Mouse (Mus musculus) ES-CJ7 (cell line): ENCODE data around the gene Sox4.

ENCODE experiments used
- DNase-seq: peaks from one replicate; pipeline ENCODE4 v3.0.0; 2011; ENCODE audit warnings: low read depth, low spot score

The Sox4 gene

GRCm38 (mm10) chr13:28953581-28953991 lies at the start of gene Sox4:
Gene Sox4, minus strand, starts transcription at chr13:28953713.
- DNase-seq = peak; percentile 91

DNA sequence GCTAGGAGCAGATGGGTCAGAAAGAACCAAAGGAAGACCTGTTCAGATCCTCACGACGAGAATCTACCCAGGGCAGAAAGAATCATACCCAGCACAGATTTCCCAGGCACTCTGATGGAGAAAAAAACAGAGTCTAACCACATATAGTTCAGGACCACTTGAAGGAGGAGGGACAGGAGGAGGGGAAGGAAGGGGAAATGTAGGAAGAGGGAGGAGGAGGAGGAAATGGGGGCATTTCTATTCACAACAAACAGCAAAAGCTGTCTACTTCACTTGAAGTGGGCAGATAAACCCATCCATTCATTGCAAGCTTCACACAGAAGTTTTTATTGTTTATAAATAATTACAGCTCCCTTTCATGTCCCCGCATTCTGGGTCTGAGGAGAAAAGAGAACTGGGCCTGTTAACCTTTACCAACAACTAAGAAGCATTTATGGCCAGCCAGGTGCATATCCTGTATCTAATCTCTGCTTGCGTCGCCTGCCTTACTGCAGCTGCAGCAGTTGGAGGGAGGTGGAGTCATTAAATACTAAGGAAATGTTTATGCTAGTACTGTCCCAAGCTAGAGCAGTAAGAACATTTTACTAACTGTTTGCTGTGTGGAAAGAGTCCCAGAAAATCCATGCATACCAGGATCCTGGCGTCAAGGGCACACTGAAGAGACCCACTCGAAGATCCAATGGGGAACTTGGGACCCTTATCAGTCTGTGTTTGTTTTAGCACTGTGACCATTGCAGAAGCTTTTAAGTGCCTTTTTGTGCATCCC lies 38.6 kb upstream of the Sox4 start:
- DNase-seq = no peak

- peak; percentile 76 for DNase-seq
Observed at GRCm38 (mm10) chr13:28988751-28989703, 35.5 kb upstream of the Sox4 start.

DNA sequence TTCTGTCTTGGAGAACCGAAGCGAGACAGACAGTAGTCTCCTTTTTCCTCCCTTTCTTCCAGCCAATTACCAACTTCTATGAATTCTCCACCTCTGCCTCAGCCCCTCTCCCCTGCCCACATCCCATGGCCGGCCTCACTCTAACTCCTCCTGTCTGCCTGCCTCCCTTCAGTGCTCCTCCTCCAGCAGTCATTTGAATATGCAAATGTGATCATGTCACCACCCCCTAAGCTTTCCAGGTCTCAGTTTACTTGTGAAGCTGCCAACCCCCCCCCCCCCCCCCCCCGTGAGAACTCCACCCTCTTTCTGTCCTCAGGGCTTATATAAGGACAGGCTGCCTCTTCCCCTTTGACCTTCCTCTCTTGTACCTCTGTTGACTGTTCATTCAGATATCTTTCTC lies 27.2 kb upstream of the Sox4 start:
- DNase-seq = peak; percentile 68

GRCm38 (mm10) chr13:28975011-28975410 lies 21.5 kb upstream of the Sox4 start:
- DNase-seq = no peak

DNA sequence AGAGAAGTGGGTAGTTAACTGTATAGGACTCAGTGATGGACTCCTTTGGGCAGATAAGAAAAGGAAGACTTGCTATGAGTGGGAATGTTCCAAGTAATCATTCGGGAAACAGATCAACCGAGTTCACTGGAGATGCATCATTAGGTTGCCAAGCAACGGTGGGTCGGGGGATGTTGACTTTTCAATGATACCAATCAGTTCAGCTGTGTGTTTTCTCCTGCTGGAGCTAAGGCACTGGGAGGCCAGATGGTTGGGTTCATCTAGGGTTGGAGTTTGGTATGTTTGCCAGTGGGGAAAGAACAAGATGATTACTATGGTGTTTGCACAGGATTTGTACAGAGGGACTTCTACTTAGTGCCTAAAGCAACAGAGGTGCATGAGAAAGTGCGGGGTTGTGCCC lies 21.1 kb upstream of the Sox4 start:
- DNase-seq = no peak

- DNase-seq = no peak
Observed at GRCm38 (mm10) chr13:28960916-28961315, 7.4 kb upstream of the Sox4 start.

DNA sequence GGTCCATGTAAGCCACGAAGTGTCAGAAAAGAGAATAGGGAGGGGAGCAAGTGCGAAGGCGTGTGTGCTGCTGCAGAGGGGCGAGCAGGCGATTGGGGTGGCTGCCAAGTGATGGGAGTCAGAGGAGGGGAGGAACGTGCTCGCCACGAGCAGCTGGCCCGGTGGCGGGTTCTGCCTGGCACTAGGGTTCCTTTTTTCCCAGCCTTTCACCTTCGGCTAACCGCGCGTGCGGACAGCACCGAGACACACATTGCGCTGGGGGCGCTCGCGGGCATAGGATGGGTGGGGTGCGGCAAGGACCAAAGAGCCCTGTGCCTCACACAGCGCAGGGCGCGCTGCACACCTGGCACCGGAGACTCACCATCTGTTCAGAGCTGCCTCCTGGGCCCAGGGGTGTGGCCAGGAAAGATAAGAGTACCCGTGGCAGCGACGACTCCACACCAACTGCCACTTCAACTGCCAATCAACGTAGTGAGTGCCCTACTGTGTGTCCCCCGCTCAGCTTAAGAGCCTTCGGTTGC lies 6.0 kb upstream of the Sox4 start:
- DNase-seq = peak; percentile 78

DNA sequence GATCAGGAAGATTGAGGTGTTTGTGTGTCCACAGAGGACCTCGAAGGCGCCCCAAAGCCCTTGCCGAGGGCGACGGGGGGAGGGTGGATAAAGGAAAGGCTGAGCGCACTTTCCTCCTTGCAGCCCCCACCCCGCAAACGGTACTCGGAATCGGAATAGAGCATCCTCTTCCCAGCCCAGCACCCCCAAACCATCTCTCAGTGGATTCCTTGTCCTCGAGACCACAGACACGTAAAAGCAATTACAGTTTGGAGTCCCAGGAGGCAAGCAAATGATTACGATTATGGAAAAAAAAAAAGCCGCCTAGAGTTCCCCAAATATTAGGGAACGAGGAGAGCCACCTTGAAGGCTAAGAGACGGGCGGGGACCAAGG lies 5.5 kb upstream of the Sox4 start:
- DNase-seq = no peak

DNA sequence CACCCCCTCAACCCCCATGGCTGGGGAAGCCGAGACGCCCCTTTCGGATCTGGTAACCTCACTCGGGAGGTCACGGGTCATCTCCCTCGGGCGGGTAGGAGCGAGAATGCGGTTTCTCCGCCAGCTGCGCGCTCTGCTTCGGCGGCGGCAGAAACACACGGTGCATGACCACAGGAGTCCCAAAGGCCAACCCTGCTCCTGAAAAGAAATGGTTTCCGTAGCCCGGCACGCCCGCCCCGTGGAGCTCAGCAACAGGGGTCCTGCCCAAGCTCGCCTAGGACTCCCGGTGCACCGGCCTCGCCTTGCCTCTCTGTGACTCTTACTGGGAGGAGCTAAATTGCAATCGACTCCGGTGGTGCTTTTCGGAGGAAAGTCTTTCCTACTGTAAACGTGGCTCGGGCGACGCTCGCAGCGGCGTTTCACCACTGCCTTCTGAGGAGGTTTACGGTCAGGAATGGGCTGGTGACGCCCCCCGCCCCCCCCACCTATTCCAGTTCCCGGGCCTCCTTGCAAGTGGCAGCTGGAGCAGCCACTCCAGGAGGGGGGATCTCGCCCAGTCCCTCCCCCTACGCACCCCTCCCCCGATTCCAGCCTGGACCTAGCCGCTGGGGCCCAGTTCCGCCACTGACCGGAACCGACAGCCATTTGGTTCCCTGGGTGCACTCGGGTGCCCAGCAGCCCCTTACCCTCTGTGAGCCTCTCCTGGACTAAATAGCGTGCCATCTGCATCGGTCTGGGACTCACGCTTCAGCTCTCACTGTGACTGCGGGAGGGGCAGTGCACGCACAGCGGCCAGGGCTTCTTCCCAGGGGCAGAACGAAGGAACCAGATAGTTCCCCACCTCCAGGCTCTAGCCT lies 4.9 kb upstream of the Sox4 start:
- DNase-seq = peak; percentile 70

DNA sequence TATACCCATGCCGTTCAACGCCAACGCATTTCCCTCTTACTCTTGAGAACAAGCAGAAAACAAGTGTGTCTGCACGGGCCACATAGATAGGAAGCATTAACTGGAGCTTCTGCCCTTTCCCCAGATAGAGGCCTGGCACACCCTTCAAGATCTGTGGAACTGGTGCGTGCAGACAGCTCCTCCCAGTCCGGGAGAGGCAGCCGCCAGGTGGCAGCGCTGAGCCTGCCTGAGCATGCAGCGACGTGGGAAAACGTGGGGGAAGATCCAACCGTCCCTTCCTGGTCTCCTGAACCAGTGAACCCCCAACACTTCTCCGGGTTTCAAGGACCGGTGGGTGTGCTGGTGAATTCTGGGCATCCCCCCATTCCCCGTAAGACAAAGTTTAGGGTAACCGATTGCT lies 4.3 kb upstream of the Sox4 start:
- DNase-seq = peak; percentile 92

GRCm38 (mm10) chr13:28952576-28953571 lies 639 bp downstream of the Sox4 start:
- peak; percentile 76 for DNase-seq

DNA sequence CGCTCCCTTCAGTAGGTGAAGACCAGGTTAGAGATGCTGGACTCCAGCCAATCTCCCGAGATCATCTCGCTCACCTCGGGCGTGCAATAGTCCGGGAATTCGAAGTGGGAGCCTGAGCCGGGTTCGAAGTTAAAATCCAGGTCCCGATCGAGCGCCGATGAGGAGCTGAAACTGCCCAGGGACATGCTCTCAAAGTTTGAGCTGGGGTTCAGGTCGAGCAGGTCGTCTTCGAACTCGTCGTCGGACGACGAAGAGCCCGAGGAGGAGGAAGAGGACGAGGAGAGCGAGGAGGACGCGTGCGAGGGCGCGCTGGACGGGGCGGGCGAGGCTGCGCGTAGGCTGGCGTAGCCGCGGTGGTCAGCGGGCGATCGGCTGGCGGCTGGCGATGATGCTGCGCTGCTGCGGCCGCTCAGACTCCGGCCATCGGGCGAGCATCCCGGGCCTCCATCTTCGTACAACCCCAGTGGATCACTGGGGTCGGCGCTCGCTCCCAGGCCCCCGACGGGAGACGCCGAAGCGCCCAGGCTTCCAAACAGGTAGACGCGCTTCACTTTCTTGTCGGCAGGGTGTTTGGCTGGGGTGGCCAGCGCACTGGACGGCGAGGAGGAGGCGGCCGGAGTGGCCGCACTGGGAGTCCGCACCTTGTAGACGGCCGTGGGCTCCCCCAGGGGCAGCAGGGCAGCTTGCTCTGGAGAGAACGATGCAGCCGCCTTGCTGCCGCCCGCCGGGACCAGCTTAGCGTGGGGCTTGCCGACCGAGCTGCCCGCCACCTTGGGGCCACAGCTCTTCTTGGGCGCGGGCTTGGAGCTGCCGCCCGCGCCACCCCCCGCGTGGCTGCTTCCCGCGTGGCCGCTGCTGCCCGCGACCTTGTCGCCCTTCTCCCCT lies 1.6 kb downstream of the Sox4 start:
- no peak for DNase-seq

GRCm38 (mm10) chr13:28950623-28951491 lies 2.7 kb downstream of the Sox4 start:
- DNase-seq = no peak

DNA sequence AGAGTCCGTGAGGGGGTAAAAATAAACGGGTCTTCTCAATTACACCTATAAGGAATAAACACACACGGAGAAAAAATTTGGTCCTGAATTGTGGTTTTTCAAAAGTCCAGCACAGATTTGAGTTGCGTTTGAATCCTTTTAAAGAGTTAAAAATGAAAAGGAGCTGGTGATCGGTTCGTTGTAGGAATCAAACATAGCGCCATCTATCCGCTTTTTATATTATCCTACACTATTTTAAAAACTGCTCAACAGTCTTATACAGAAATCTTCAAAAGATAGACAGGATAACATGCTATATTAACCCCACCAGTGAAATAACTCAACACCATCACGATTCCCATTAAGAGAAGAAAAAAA lies 3.3 kb downstream of the Sox4 start:
- DNase-seq = no peak

DNA sequence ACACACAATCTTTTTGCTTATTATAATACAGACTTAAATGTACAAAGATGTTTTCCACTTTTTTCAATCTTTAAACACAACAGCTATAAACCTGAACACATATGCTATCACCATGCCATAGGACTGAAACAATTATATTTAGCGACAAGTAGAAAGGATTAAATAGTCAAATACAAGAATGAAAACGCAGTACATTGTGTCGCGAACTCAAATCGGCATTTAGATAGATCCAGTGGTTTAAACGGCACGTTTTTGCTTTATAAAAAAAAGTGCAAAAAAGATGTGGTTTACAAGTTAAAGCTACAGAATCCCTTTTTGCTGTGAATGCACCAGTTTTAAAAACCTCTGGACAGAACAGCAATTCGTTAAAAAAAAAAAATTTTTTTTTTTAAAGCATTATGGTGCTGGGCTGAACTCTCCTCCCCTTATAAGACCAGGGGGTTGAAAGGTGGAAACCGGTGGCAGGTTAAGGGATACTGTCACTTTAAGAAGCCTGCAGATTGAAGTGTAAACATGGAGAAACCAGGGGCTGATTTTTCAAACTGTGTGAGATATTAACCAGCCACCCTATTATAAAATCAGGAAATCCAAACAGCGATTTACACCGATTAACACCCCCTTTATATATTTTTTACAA lies 4.1 kb downstream of the Sox4 start:
- no peak for DNase-seq

DNA sequence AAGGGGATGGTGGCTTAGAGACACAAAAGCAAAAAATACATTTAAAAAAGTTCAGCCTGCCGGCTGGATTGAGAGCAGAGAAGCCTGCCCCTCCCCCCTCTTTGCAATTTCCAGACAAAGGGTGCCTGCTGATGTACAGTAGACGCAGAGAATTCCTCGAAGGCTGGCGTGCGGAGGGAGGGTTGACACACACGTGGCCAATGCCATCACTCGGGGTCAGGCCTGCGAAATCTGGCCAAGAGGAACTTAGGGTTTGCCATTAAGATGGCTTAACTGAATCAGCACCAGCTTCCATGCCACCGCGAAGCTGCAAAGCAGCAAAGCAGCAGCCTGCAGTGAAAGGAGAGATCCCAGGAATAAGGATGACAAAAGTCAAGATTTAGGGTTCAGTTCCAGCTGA lies 5.0 kb downstream of the Sox4 start:
- peak; percentile 83 for DNase-seq
